In the genomic region with DNA sequence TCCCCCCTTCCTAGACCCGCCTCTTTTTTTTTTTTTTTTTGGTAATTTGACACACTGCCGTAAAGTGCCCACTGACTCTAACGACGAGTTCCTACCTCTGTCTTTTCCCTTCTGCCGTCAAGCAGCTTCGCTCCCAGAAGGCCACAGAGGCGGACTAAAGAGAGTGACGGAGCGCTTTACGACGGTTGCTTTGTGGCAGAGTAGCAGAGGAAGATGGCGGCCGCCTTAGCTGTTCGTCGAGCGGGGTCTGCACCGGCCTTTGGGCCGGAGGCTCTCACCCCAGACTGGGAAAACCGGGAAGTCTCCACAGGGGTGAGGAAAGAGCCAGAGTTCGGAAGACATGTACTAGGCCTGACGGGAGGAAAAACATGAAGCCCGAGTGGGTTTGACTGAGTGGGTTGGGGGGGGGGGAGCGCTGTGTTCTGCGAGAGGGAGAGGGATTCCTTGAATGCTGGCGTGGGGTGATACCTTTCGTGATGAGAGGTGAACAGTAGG, we compare ENCODE assay signal across 8 mouse cellular contexts. TPM values are rescaled to one million over a fixed set of nuclear protein-coding genes. Genes with fewer than 3 reads are reported as not detected.
DNase-seq lines count a peak whose midpoint lies in the region; ATAC-seq and TF ChIP-seq lines count a peak whose summit lies in the region.

A gene (plus strand): TSS at position 184 of the 495 bp plus-strand sequence.

- peak within 1 kb of the TSS; percentile 70 for H3K4me3 ChIP-seq in embryonic facial prominence, embryonic 13.5 days
- H3K4me3 ChIP-seq in kidney, adult 2 months (ENCODE audit: insufficient read depth, low read depth, low read length), result peak within 1 kb of the TSS; percentile 73
- H3K4me3 ChIP-seq in limb, embryonic 12.5 days (replicated peaks), result peak within 1 kb of the TSS; percentile 71
- peak within 1 kb of the TSS; percentile 71 for H3K4me3 ChIP-seq in midbrain, embryonic 15.5 days
- peak within 1 kb of the TSS; percentile 96 for H3K4me3 ChIP-seq in spleen, adult 2 months (ENCODE audit: extremely low read depth, insufficient read depth, insufficient read length)

- no peak for TF ChIP-seq CTCF in kidney, adult 2 months (conservative IDR thresholded peaks at IDR 0.05; ENCODE audit: insufficient read depth, insufficient read length, low read depth, low read length)
- TF ChIP-seq CTCF in spleen, adult 2 months (IDR thresholded peaks at IDR 0.05; ENCODE audit: extremely low read depth, insufficient read depth, insufficient read length, insufficient replicate concordance), result no peak

- peak within 1 kb of the TSS; percentile 78 for H3K9ac ChIP-seq in embryonic facial prominence, embryonic 13.5 days
- H3K9ac ChIP-seq in limb, embryonic 12.5 days (replicated peaks), result peak within 1 kb of the TSS; percentile 72
- H3K9ac ChIP-seq in midbrain, embryonic 15.5 days, result peak within 1 kb of the TSS; percentile 64

- no peak within 1 kb of the TSS; the same call in 1 of the 2 replicates for H3K27ac ChIP-seq in embryonic facial prominence, embryonic 13.5 days
- no peak within 1 kb of the TSS for H3K27ac ChIP-seq in kidney, adult 2 months (ENCODE audit: insufficient read depth, low read depth, low read length)
- H3K27ac ChIP-seq in limb, embryonic 12.5 days, result peak within 1 kb of the TSS; percentile 41; the same call in 1 of the 2 replicates
- peak within 1 kb of the TSS; percentile 74 for H3K27ac ChIP-seq in midbrain, embryonic 15.5 days
- H3K27ac ChIP-seq in spleen, adult 2 months (ENCODE audit: insufficient read depth, low read length), result no peak within 1 kb of the TSS; the same call in 1 of the 2 replicates

- peaks cover 33% of the 10 kb centered on the region for H3K36me3 ChIP-seq in embryonic facial prominence, embryonic 13.5 days
- no peaks in the 10 kb centered on the region for H3K36me3 ChIP-seq in kidney, adult 2 months (ENCODE audit: control insufficient read depth, insufficient read depth, low read length)
- peaks cover 32% of the 10 kb centered on the region for H3K36me3 ChIP-seq in limb, embryonic 12.5 days
- H3K36me3 ChIP-seq in midbrain, embryonic 15.5 days (replicated peaks), result peaks cover 19% of the 10 kb centered on the region; the same call in 1 of the 2 replicates
- peaks cover 17% of the 10 kb centered on the region for H3K36me3 ChIP-seq in spleen, adult 2 months (ENCODE audit: control insufficient read depth, insufficient read depth, low read length)

- TF ChIP-seq POLR2A in kidney, adult 2 months (IDR thresholded peaks at IDR 0.05; ENCODE audit: low read depth, low read length), result peak; percentile 67
- peak; percentile 83 for TF ChIP-seq POLR2A in spleen, adult 2 months (IDR thresholded peaks at IDR 0.05; ENCODE audit: low read depth, low read length)

- H3K4me2 ChIP-seq in embryonic facial prominence, embryonic 13.5 days, result peak within 1 kb of the TSS; percentile 80
- H3K4me2 ChIP-seq in limb, embryonic 12.5 days, result peak within 1 kb of the TSS; percentile 76
- peak within 1 kb of the TSS; percentile 68 for H3K4me2 ChIP-seq in midbrain, embryonic 15.5 days

- peaks cover 15% of the 10 kb centered on the region for H3K4me1 ChIP-seq in embryonic facial prominence, embryonic 13.5 days
- H3K4me1 ChIP-seq in kidney, adult 2 months (ENCODE audit: control insufficient read depth, insufficient read depth, low read length), result peaks cover 6% of the 10 kb centered on the region; the same call in 1 of the 2 replicates
- peaks cover 11% of the 10 kb centered on the region for H3K4me1 ChIP-seq in limb, embryonic 12.5 days (replicated peaks)
- peaks cover 16% of the 10 kb centered on the region for H3K4me1 ChIP-seq in midbrain, embryonic 15.5 days
- H3K4me1 ChIP-seq in spleen, adult 2 months (ENCODE audit: control insufficient read depth, insufficient read depth, insufficient read length), result no peaks in the 10 kb centered on the region

- no peaks in the 10 kb centered on the region for H3K9me3 ChIP-seq in embryonic facial prominence, embryonic 13.5 days
- no peaks in the 10 kb centered on the region for H3K9me3 ChIP-seq in limb, embryonic 12.5 days
- H3K9me3 ChIP-seq in midbrain, embryonic 15.5 days, result no peaks in the 10 kb centered on the region

- DNase-seq in 3134 (ENCODE audit: extremely low read depth, insufficient read length, low spot score), result peak; percentile 84
- peak; percentile 89 to 91 for DNase-seq in adrenal gland, postnatal 36 days
- DNase-seq in heart, adult 18-20 months, result peak; percentile 94 to 97
- peak; percentile 98 for DNase-seq in kidney, adult 2 months
- peak; percentile 90 to 95 for DNase-seq in spleen, adult 2 months (ENCODE audit: low read depth in 1 of 2, low spot score in 2 of 2)

- H3K27me3 ChIP-seq in embryonic facial prominence, embryonic 13.5 days, result peaks cover 5% of the 10 kb centered on the region
- no peaks in the 10 kb centered on the region for H3K27me3 ChIP-seq in kidney, adult 2 months (replicated peaks; ENCODE audit: control insufficient read depth, insufficient read depth, low read length)
- H3K27me3 ChIP-seq in limb, embryonic 12.5 days, result peaks cover 4% of the 10 kb centered on the region
- H3K27me3 ChIP-seq in midbrain, embryonic 15.5 days (replicated peaks), result no peaks in the 10 kb centered on the region
- H3K27me3 ChIP-seq in spleen, adult 2 months (ENCODE audit: control insufficient read depth, insufficient read depth, low read length), result no peaks in the 10 kb centered on the region

- peak; percentile 91 for ATAC-seq in embryonic facial prominence, embryonic 13.5 days (ENCODE audit: insufficient number of reproducible peaks, insufficient read depth, low FRiP score, low TSS enrichment, low read depth)
- ATAC-seq in limb, embryonic 12.5 days (ENCODE audit: insufficient number of reproducible peaks, insufficient read depth, low FRiP score, low TSS enrichment, low read depth), result peak; percentile 94
- ATAC-seq in midbrain, embryonic 15.5 days (replicated peaks), result peak; percentile 92

- under 1% methylated on average over 25 of the region's 26 CpGs for WGBS in embryonic facial prominence, embryonic 13.5 days
- 1% methylated on average over 26 of the region's 26 CpGs for WGBS in kidney, adult 2 months
- under 1% methylated on average over 24 of the region's 26 CpGs for WGBS in limb, embryonic 12.5 days
- under 1% methylated on average over 25 of the region's 26 CpGs for WGBS in midbrain, embryonic 15.5 days
- WGBS in spleen, adult 2 months, result under 1% methylated on average over 25 of the region's 26 CpGs

RNA-seq across cellular contexts. Expression of the gene that starts here (rescaled TPM):
- 100 to 1,000 TPM; 282 to 297 TPM for total RNA-seq in adrenal gland, postnatal 36 days (2021)
- polyA plus RNA-seq in embryonic facial prominence, embryonic 13.5 days (2015; fragmentation: Nextera tagmentation; extraction: Ambion mirVana), result 837 and 839 TPM in 2 replicates
- 100 to 1,000 TPM; 226 to 256 TPM for total RNA-seq in heart, adult 18-20 months (2021)
- 335 and 398 TPM in 2 replicates for polyA plus RNA-seq in kidney, adult 2 months (2012; rRNA removed)
- polyA plus RNA-seq in limb, embryonic 12.5 days (2016; fragmentation: Nextera tagmentation; extraction: Ambion mirVana), result 857 and 867 TPM in 2 replicates
- 777 and 795 TPM in 2 replicates for polyA plus RNA-seq in midbrain, embryonic 15.5 days (2015; fragmentation: Nextera tagmentation; extraction: Ambion mirVana)
- 125 and 155 TPM in 2 replicates for polyA plus RNA-seq in spleen, adult 2 months (2012; rRNA removed)

Comparison
In these comparisons a context has a peak if more than half of its experiments do, and no peak if none do; other contexts are left out.
1. H3K27ac ChIP-seq: peak in limb, embryonic 12.5 days (single experiment) and midbrain, embryonic 15.5 days (single experiment); none in embryonic facial prominence, embryonic 13.5 days (single experiment), kidney, adult 2 months (single experiment) and spleen, adult 2 months (single experiment).
2. Peak in every context shown above with its lines, with median percentiles within 50 percentile points of each other: DNase-seq, ATAC-seq, H3K4me2 ChIP-seq, H3K4me3 ChIP-seq and H3K9ac ChIP-seq.